Mouse (Mus musculus): ENCODE results near the gene Psen1.

Psen1 gene

DNA sequence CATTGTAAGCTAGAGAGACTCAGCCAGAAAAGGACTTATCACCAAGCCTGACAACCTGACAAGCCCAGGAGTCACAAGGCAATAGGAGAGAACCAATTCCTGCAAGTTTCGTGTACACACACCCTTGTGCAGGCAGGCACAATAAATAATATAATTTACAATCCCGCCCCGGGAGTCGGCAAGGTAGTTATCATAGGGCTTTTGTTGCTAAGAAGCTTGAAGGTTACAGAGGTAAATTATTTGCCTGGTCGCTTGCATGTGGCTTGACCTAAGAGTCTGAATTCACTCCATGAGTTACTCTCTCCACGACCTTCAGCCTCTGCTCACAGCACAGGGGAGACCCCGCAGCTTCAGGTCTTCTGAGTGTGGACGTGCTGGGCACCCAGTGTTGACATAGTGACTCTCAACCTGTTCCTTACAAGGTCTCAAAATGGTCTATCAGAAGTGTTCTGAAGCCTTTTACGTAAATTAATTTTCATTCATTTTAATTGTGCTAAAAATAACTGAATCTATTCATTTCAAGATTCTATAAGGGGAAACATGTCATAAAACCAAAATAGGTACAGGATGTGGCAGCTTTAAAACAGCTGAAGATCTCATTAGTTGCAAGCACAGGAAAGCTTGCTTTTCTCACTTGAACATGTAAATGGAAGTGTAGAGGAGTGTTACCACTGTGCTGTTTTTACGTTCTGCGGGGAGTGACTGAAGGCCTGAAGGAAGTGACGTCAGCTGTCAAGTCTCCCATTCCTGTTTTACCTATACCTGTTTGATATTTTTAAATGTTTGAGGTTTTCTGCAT, 38.8 kb downstream of the Psen1 start:
- no peak for DNase-seq

DNA sequence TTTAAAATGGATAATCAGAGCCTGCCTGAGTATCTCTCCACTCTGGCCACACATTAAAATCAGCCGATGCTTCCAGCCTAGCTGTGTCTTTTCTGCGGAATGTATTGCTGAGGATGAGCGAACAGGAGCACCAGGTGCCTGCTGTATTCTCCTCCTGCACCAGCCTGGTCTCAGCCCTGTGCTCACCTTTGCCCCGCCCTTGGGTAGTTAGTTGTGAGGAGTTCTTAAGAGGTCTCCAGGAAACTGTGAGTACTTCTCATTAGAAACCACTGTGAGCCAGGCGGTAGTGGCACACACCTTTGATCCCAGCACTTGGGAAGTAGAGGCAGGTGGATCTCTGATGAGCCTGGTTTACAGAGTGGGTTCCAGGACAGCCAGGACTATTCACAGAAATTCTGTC, 44.3 kb downstream of the Psen1 start:
- no peak for DNase-seq

DNA sequence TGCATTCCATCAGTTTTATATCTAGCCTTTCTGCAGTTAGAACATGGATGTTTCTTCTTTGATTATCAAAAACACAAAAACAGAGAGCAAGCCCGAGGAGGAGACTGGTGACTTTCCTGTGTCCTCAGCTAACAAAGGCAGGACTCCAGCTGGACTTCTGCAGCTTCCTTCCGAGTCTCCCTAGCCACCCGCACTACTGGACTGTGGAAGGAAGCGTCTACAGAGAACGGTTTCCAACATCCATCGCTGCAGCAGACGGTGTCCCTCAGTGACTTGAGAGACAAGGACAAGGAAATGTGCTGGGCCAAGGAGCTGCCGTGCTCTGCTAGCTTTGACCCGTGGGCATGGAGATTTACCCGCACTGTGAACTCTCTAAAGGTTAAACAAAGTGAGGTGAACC, 46.1 kb downstream of the Psen1 start:
- DNase-seq = no peak

DNA sequence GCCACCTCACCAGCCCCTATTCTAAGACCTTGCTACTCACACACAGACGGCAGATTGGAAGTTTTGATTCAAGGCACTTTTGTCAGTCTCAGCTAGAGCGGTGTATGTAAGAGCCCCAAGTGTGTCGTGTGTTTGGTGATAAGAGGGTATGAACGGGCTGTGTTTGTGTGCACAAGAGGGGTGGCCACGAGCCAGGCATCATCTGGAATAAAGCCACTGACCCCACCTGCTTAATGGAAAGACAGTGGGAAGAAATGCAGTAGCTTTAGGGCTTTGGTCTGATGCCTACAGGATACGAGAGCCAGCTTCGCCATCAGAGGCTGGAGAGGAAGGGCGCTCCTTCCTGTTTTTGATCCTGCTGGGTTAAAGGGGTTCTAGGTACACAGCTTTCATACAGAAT, 48.3 kb downstream of the Psen1 start:
- no peak for DNase-seq

DNA sequence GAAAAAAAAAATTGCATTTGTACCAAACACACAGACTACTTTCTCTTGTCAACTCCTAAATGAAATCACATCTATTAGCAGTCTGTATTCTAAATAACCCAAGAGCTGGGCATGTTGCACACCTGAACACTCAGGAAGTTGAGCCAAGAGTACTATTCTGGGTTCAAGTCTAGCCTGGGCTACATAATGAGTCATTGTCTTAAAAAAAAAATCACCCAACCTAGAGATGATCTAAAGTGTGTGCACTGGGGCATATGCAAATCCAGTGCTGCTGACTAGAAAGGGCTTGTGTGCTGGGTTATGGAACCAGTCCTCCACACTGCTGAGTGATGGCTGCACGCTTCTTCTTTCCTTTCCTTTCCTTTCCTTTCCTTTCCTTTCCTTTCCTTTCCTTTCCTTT, 50.7 kb downstream of the Psen1 start:
- DNase-seq = no peak

DNA sequence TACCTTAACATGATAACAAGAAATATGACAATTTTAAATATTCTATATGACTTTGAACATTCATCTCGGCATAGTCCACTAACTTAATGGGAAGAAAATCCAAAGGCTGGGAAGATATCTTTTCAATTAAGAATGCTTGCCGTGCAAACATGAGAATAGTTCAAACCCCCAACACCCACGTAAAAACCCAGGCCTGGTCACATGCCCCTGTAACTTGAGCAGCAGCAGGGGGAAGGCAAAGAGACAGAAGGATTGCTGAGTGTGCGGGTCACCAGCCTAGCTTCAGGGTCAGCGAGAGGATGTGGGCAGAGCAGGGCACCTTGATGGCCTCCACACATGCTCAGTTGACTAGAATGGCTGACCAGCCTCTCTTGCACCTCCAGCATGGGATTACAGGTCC, 53.8 kb downstream of the Psen1 start:
- DNase-seq = no peak

DNA sequence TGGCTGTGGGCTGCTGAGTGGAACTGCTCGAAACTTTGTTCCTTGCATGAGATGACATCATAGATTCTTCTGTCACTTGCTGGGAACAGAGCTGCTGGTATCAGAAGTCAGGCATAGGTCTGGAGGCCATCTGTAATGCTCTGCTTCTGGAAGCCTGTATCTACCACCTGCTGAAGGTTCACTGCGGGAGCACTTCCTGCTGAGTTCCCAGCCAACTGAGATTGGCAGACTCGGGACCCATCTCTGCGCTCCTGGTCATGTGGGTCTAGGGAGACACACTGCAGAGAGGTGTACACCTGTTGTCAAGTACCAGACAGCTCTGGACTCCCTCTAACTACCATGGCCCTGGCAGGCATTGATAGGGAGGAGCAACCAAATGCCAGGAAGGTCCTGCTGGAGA, 54.9 kb downstream of the Psen1 start:
- DNase-seq = no peak

DNA sequence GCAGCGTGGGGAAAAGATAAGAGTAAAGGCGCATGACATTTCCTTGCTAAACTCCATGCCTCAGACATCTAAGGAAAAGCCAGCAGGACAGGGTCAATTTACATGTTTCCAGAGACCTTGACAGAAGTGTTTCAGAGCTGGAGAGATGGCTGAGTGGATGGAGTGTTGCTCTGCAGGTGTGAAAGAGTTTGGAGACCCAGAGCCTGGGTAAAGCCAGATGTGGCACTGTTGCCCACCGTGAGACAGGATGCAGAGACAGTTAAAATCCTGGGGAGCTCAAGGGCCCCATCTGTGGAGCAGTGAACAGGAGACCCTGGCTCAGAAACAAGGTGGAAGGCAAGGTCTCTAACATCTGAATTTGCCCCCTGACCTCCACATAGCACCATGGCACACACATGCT, 55.8 kb downstream of the Psen1 start:
- DNase-seq = no peak

DNA sequence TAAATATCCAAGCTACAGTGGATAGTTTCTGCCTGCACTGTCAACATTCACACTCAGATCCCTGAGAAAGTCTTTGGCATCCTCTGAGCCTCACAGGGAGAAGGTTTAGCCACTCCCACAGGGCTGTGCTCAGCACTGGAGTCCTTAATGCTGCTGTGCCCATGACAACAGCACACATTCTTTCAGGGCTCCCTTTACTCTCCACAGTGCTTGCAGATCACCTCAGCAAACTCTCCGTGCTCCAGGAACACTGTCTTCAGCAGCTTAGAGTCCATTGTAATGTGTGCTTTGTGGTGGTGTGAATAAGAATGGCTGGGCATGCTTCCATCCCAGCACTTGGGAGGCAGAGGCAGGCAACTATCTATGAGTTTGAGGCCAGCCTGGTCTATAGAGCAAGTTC, 61.2 kb downstream of the Psen1 start:
- DNase-seq = no peak

DNA sequence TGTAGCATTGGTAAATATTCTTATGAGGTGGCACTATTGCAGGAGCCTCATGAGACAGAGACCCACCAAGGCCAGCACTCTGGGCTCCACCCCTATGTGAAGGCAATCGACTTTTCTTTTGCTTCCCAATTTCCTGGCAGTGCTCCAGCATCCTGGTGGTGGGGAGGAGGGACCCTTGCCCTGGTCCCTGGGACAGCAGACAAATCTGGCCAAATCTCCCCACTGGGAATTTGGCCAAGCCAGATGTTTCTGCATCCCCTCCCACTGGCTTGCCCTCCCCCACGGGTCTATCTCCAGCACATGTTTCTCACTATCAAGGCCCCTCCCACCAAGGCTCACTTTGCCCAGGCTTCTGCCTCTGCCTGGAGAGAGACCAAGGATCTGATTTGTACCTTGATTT, 64.5 kb downstream of the Psen1 start:
- no peak for DNase-seq

DNA sequence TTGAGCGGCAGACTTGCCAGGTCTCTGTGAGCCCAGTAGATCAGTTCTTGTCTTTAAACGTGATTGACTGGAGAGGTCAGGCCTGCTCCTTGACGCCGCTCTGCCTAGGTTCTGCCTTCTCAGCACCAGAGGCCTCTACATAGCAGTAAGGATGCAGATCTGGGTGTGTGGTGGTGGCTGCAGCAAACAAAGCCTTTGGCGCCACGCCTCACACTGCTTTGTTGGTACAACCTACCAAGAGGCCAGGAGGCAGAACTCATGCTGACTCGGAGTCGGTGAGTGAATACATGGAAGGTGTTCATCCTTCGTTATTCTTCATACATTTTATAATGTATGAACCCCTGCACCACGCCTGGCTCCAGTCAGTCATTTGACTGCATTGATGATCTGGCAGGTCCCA, 70.8 kb downstream of the Psen1 start:
- DNase-seq = no peak

DNA sequence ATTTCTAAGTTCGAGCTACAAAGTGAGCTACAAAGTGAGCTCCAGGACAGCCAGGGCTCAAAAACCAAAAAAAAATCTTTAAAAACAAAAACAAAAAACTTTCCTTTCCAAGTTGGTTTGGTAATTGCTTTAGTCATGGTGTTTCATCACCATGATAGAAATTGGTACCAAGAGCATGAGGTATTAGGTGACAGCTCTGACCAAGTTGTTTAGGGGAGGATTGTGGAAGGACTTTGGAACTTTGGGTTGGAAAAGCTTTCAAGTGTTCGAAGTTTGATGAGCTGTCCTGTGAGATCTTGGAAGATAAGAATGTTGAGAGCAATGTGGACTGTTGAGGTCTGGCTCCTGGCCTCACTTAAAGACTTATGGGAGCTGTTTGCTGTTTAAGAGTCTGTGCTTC, 72.2 kb downstream of the Psen1 start:
- DNase-seq = no peak

DNA sequence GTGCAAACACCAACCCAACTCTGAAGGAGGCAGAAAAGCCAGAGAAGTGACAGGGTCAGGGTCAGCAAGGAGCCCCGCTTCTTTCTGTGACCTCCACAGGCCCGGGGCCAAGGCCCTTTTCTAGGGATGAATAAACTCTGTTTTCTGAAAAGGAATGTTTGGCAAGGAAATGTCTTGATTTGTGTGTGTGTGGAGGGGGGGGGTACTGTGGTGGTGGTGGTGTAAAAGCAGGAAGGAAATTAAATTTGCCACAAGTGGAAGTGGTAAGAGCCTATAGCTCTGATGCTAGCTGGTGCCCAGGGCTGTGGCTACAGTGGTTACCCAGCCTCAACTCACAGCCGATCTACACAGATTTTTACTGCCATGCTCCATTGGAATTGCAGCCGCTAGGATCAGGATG, 74.8 kb downstream of the Psen1 start:
- DNase-seq = no peak

DNA sequence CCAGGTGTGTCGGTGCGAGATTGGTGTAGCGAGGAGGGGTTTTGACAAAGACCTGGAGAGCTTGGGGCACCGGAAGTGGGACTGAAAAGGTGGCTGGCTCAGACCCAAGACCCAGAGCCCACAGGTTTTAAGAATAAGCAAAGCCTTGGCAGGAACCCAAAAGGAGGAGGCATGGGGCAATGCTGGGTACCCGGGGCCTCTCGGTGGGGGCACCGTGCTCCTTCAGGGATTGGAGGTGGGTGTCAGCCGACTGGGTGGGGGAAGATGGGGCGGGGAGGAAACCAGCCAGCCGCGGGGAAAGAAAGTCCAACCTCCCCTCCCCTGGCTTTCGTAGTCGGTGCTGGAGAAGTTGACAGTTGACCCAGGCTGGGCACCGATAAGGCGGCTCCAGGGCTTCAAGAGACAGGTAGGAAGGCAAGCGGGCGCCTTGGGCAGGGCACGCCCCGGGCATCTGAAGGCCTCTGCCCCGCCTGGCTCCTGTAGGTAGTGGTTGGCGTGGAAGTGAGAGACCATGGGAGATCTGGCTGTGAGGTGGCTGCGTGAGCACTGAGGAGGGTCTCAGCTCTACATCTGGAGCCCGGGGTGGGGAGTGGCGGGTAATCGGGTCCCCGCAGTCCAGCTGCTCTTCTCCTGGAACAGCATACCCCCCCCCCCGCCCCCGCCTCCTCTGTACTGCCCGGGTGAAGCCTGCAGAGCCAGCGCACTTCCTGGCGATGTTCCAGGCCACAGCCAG, 75.5 kb downstream of the Psen1 start, which contains the start of gene Papln:
Gene Papln, plus strand, starts transcription at position 324 of the 733 bp plus-strand sequence.
- peak; percentile 46 for DNase-seq

DNA sequence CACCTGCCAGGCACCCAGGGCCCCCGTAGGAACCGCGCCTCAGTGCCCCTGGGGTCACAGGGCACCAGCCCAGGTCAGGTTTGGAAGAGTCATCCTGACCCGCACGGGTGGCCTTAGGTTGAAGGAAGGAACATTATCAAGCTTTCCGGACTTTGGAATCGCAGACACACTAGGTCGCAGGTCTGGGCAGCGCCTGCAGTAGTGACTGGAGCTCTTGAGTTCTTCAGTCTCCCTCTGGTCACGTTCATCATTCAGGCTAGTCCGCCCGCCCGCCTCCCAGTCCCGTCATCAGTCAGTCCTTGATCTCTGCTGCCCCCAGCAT, 76.1 kb downstream of the Psen1 start:
- DNase-seq = no peak

DNA sequence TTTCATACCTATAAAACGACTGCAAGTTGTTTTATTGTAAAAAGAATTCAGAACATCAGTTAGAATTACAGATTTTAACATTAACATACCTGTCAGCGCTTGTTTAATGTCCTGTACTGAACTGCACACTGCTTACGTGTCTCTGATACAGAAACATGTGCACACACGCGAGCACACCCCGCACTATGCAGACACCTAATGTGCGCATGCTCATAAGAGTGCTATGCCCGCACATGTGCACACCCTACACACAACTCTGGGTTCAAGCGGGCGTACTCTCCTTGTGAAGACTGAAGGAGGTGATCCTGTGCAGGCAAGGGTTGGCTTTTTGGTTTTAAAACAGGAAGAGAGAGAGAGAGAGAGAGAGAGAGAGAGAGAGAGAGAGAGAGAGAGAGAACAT, 76.6 kb downstream of the Psen1 start:
- DNase-seq = no peak

DNA sequence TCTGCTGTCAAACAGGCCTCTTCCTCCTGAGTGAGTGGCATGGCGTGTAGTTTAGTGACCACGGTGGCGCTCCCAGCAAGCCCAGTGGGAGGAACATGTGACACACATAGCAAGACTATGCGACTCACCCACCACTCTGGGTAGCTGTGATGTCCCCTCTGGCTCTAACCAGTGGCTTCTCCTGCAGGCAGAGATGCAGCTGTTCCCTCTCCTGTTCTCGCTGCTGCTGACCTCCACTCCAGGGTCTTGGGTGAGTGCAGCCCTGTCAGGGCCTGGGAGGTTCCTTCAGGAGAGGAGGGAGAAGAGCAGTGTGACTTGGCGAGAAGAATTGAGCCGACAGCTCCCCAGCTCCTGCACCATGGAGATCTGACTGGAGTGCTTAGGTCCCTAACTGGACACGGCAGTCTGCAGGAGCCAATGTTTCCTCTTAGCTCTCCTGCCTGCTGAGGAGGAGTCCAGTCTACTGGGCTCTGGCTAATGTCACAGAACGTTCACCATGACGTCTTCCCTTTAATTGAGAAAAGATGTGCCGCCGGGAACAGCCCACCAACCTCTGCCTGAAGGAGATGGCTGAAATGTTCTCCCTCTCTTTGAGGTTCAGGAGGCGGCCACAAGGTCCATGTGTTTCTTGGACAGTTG, 78.1 kb downstream of the Psen1 start:
- DNase-seq = no peak

DNA sequence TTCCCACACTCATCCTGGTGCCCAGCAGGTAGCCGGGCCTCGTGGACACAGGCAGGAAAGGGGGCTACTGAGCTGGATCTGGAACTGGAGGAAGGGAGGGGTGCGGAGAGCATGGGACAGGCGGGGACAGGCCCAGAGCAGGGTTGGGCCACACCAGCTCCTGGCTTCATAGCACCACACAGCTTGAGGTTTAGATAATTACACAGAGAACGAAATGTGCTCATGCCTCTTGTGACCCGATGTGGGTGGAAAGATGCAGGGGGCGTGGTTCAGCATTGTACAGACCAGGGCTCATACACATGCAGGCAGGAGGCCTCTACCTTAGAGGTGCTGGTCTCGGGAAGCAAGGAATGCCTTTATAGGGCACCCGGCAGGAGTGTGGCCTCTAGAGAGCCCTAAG, 79.9 kb downstream of the Psen1 start:
- no peak for DNase-seq

DNA sequence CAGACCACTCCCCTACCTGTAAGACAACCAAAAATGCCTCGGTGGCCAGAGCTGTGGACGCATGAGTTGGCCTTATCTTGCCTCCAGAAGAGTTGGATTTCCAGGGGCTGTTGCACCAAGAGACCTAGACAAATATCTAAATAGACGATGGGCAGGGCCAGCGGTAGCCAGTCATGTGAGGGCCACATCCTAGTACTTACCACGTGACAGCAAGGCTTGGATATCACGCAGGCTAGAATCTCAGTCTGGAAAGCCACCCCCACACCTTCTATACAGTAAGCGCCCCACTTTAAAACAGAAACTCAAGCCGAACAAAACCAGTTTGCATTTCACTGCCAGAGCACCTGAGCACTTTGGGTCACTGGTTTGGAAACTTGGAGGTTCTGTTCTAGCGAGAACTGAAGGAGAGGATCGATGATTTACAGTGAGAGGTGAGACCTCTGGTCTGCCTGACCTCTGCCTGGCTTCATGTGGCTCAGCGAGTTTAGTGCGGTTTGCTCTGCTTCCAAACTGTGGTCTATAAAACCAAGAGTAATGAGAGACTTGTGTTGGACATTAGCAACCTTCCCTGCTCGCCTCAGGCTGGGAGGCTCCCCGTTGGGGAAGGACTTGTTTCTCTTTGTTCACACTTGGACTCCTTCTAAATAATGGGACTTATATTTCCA, 80.4 kb downstream of the Psen1 start:
- no peak for DNase-seq

DNA sequence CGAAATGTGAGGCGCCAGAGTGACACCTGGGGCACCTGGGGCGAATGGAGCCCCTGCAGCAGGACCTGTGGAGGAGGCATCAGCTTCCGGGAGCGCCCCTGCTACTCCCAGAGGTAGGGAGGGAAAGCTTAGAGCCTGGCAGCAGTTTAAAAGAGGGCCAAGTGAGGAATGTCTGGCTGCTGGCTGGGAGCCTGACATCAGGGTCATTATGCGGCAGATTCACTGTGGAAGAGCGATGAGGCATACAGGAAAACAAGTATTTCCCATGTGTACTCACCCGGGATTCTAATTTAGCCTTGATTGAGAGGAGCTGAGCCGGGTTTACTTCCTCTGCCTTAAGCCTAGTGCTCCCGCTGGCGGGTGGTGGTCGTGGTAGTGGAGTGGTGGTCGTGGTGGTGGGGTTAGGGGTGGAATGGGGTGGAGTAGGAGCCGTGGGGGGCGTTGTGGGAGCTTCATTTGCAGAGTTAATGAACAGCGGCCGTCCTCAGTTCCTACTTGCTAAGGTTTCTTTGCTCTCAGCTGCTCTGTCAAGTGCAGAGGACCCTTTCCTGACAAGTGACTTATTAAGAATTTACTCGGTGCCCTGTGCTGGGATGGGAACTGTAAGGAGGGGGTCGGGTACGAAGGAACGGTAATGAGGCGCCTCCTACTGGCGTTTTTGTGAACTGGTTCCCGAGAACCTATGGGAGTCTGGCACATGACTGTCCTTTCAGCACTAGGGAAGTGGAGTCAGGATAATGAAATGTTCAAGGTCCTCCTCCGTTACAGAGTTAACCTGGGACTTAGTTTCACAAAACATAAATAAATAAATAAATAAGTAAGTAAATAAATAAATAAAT, 82.7 kb downstream of the Psen1 start:
- DNase-seq = peak; percentile 70

DNA sequence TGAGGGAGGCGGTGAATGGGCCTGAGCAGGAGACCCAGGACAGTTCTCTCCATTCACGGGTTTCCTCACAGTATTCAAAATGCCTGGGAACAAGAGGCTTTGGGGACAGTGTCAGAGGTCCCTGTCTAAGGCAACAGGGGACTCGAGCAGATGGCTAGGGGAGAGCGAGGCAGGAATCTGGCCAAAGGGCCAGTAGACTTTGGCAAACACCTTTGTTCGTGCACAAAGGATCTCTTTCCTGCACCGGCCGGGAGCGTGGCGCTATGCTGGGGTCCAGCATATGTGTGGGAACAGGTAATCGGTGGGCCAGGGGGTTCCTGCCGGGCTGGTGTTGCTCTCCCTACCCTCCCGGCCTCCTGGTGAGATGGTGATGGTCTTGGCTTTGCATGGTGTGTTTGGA, 87.7 kb downstream of the Psen1 start:
- no peak for DNase-seq

DNA sequence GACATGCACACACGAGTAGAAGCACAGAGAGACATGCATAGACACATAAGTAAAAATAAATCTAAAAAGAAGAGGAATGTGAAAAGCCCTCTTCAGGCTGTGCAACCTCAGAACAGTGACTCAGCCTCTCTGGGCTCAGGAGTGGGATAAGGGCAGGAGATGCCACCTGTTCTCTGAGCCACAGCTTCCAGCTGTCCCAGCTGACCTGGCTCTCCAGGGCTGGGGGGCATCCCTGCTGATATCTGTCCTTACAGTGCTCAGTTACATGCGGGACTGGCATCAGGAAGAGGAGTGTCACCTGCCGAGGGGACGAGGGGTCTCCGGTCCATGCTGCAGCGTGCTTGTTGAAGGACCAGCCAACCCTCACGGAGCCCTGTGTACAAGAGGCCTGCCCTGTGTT, 88.8 kb downstream of the Psen1 start:
- DNase-seq = no peak

DNA sequence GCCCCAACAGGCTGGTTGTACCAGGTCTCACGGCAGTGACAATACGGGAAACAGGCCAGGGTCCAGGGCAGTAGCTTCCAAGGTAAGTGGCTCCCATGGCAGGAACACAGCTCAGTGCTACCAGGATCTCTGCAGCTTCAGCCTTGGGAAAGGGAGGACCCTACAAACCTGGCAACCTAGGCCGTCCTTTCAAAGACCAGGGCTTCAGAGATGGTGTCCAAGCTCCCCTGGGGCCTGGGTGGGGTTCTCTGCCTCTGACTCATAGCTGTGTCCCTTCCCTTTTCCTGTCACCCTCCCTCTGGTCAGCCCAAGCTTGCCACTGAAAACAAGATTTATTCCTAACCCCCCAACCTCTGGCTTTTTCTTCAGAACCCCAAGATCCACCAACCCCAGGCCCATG, 92.2 kb downstream of the Psen1 start:
- DNase-seq = no peak
